Mouse (Mus musculus) heart, postnatal 0 days (tissue): ENCODE data around the gene 3100002H09Rik.

Experiments
- CTCF ChIP-seq: IDR thresholded peaks from 2 replicates; pipeline ENCODE4 v1.5.1; 2016; ENCODE audit warnings: antibody characterized with exemption, control low read depth, low read depth
- EP300 ChIP-seq: IDR thresholded peaks from 2 replicates; pipeline ENCODE4 v1.6.1; 2016; ENCODE audit warnings: antibody characterized with exemption, low read depth

DNA sequence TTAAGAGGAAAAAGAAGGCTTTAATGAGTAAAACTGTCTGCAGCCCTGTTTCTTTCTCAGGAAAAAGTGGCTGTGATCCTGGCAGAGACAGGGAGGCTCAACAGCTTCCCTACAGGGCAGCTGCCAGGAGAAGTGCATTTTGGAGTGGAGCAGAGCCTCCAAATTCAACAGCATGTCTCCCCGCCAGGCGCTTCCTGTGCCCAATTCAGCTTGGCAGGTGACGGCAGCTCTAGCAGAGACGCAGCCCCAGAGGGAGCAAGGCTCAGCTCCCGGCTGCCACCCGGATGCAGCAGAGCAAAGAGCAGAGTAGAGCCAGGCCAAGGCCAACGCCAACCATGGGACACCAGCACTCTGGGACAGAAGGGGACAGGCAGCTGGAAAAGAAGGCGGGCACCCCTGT, 3.4 kb downstream of the 3100002H09Rik start:
- TF ChIP-seq CTCF (no peak), EP300 (no peak)
